Mouse (Mus musculus): ENCODE data around the gene Arxes1.
"Not testable (repeated sequence)": the region's sequence is repeated elsewhere in the genome, so short reads cannot be mapped to it uniquely, and the experiment has no call there.

The Arxes1 gene

GRCm38 (mm10) chrX:136032799-136033763 is at the start of gene Arxes1:
Arxes1 (plus strand) TSS chrX:136033367.
- DNase-seq: peak; percentile 39 to 66

GRCm38 (mm10) chrX:135984539-135985260 is 48.5 kb upstream of the Arxes1 start:
- DNase-seq: no peak

- no peak for DNase-seq
These were observed 46.9 kb upstream of the Arxes1 start for GRCm38 (mm10) chrX:135986267-135986666.

- no peak for DNase-seq
These were observed 42.5 kb upstream of the Arxes1 start for GRCm38 (mm10) chrX:135990661-135991060.

- DNase-seq: not testable (repeated sequence)
These were observed 40.0 kb upstream of the Arxes1 start for GRCm38 (mm10) chrX:135993192-135993594.

GRCm38 (mm10) chrX:135993664-135994119 is 39.5 kb upstream of the Arxes1 start, which contains the start of gene Arxes2:
Arxes2 (plus strand) TSS chrX:135993824.
- peak; percentile 13 to 33 for DNase-seq

GRCm38 (mm10) chrX:136007199-136007843 is 25.8 kb upstream of the Arxes1 start:
- DNase-seq: no peak

GRCm38 (mm10) chrX:136014392-136014791 is 18.8 kb upstream of the Arxes1 start:
- peak; percentile 67 to 75 for DNase-seq

- DNase-seq: no peak
These were observed 2.8 kb upstream of the Arxes1 start for GRCm38 (mm10) chrX:136030331-136030730.

GRCm38 (mm10) chrX:136043726-136044125 is 10.6 kb downstream of the Arxes1 start:
- DNase-seq: no peak

- peak; percentile 59 to 71 for DNase-seq
These were observed 14.4 kb downstream of the Arxes1 start for GRCm38 (mm10) chrX:136047528-136047927.

GRCm38 (mm10) chrX:136051219-136051618 is 18.1 kb downstream of the Arxes1 start:
- DNase-seq: no peak

- DNase-seq: no peak
These were observed 27.5 kb downstream of the Arxes1 start for GRCm38 (mm10) chrX:136060698-136061097.

- peak; percentile 23 to 40 for DNase-seq
These were observed 34.2 kb downstream of the Arxes1 start for GRCm38 (mm10) chrX:136067201-136067991.

- peak; percentile 1 to 15 for DNase-seq
These were observed 34.9 kb downstream of the Arxes1 start, which contains the start of gene Bex2 for GRCm38 (mm10) chrX:136068020-136068419. Bex2 (minus strand) TSS chrX:136068236.

Data from kidney, postnatal 4 days (tissue).